Mouse (Mus musculus): ENCODE measurements around the gene Jak1. TPM values are rescaled to one million over a fixed set of nuclear protein-coding genes. Genes with fewer than 3 reads are reported as not detected.
A peak's percentile ranks its signal among the peaks of the same experiment; 100 is the strongest.

The Jak1 gene
- total RNA-seq, 2 experiments from 2014 or later: 74.9 to 79.6 TPM

DNA sequence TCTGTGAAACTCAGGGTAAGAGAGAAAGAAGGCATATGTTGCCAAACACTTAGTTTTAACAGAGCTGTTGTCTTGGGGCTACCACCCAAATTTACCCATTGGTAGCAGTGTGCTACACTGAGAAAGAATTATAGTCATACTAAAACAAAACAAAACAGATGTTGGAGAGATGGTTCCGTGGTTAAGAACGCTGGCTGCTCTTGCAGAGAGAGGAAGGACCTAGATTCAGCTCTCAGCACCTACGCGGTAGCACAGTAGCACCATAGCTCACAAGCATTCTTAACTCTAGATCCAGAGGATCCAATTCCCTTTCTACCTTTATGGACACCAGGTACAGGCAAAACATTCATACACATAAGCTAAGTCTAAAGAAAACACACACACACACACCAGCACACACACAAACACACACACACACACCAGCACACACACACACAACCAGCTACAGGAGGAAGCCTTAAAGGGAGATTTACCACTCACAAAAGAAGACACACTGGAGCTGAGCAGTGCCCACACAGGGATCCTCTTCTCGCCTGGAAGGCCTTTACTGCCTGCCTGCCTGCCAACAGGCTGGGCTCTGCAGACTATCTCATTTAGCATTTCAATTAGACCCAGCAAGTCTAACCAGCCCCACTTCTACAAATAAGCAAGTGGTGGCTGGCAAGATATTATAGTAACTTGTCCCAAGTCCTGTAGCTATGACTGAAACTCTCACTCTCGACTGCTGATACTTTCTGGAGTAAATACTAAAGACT lies 20.6 kb downstream of the Jak1 start:
- intact Hi-C loops (cut with DNase I): no loop called here
- DNase-seq: no peak

- intact Hi-C loops (cut with DNase I): no loop called here
- DNase-seq: no peak
These were observed 24.3 kb downstream of the Jak1 start for GRCm38 (mm10) chr4:101240875-101241173.

DNA sequence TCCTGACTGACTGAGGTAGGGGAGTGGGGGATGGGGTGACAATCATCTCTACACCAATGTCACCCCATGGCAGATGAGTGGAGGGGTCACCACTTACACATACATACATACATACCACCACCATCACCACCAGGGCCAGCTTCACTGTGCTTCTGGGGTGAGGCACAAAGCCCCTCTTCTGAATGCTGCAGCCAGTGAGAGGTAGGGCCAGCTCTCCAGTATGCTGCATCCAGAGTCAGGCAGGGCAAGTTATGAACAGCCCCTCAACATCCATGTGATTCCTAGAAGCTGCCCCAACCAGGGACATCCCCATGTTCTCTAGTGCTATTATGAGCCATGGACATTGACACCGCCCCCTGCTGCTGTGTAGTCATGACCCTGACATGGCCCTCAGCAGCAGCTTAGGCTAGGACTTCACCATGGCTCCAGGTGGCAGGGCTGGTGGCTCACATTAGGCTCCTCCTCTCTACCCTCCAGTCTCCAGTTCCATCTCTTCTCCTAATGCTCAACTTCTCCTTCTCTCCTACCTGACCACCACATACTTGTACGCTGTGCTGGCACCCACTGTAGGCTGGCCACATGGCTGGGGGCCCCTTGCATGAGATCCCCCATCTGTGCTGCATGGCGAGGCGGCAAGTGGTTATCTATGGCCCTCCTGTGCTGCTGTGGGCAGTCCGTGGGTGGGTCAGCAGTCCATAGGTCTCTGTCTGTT lies 24.8 kb downstream of the Jak1 start:
- no peak for DNase-seq
- intact Hi-C loops (cut with DNase I): no loop called here

DNA sequence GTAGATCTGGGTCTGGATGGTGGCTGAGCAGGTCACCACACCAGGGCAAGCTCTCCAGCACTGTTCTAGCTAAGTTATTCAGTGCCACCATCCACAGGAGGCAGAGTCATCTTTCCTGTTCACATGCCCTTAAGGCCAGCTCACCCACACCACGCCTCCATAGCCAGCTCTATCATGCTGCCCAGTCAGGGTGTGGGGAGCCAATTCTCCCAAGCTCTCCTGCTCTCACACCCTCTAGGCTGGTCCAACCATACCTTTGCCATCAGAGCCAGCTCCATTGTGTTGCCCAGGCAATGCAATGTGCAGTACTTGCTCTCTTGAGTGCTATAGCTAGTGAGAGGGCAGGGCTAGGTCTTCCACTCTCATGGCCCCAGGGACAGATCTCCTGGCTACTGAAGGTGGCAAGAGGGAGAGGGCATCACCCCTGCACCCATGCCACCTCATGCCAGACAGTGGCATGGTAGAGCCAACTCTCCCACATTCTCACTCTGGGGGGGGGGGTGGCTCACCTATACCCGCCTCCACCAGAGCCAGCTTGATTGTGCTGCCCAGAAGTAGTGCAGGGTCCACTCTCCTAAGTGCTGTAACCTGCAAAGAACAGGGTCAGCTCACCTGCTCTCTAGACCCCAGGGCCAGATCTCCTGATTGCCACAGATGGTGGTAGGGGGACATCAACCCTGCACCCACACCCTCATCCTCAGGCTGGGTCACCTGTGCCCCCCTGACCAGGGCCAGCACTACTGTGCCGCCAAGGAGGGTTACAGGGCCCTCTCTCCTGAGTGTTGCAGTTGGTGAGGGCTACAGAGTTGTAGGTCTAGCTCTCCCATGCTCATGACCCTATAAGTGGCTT lies 25.5 kb downstream of the Jak1 start:
- intact Hi-C loops (cut with DNase I): no loop called here
- DNase-seq: no peak

- intact Hi-C loops (cut with DNase I): no loop called here
- DNase-seq: no peak
These were observed 26.5 kb downstream of the Jak1 start for GRCm38 (mm10) chr4:101238589-101238988.

DNA sequence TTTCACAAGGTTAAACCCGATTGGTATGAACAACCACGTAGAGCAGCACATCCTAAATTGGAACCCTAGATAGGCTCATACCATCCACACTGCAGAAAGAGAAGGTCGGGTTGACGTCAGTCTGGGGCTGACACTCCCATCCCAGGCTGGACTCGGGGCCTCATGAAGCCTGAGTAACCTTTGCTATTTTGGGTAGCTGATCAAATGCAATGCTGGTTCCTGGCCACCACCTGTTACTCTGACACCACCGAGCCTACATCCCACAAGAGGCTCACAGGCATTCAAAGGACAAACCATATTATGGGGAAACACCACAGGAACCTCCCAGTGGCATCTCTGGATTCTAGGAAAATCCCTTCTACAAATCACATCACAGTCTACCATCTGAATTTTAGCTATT lies 28.3 kb downstream of the Jak1 start:
- no peak for DNase-seq
- intact Hi-C loops (cut with DNase I): no loop called here

DNA sequence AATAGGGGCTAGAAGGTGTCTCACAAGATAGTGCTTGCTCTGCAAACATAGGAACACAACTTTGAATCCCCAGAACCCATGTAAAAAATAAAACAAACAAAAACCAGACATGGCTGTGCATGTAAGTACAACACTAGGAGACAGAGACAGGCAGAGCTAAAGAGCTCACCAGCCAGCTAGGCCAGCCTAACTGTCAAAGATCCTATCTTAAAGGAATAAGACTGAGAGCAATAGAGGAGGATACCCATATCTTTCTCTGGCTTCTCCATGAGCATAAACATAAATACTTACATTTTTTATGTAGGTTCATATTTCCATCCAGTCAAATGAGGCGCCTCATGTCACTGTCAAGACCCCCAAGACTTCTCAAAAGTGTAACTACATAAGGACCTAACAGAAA lies 29.1 kb downstream of the Jak1 start:
- intact Hi-C loops (cut with DNase I): no loop called here
- DNase-seq: no peak

- intact Hi-C loops (cut with DNase I): no loop called here
These were observed 30.3 kb downstream of the Jak1 start for GRCm38 (mm10) chr4:101234753-101235152.

DNA sequence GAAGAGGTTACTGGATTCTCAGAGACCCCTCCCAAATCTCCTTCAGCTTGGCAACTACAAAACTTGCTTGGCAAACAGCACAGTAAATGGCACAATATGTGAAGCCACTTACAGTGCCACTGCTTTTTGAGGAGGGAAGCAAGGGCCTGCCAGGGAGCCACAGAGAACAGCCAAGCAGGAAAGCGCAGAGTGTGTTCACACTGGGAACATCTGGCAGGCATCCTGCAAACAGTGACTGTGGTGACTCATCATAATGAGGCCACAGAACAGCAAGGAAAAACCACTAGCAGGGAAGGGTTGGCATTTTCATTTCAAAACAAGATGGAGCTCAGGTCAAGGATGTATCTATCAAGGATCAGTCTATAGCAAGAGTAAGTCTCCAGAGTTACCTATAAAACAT lies 30.8 kb downstream of the Jak1 start:
- intact Hi-C loops (cut with DNase I): no loop called here
- peak; percentile 74 to 81 for DNase-seq

More at GRCm38 (mm10) chr4:101234753-101235152, 30.3 kb downstream of the Jak1 start:
- no peak for DNase-seq

DNA sequence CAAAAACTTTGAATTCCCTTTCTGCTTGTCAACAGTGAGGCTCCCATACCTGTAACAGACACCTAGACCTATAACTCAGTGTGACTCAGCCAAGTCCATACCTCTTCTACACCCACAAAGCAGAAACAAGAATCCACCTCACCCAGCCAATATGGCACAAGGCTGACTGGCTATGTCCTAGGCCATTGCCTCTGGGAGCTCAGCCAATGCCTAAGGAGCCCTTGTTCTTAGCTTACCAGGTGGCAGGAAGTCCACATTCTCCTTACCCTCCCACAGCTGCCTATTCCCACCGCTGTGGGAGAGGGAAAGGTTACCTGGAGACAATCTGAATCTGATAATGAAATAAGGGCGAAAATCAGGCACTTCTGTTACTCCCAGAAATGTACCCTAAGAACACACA lies 34.5 kb downstream of the Jak1 start:
- DNase-seq: no peak
- intact Hi-C loops (cut with DNase I): no loop called here

- intact Hi-C loops (cut with DNase I): no loop called here
These were observed 37.7 kb downstream of the Jak1 start for GRCm38 (mm10) chr4:101227398-101227797.

GRCm38 (mm10) chr4:101225984-101226383 lies 39.1 kb downstream of the Jak1 start:
- intact Hi-C loops (cut with DNase I): no loop called here
- DNase-seq: no peak

More at GRCm38 (mm10) chr4:101227398-101227797, 37.7 kb downstream of the Jak1 start:
- DNase-seq: no peak

- no peak for DNase-seq
- intact Hi-C loops (cut with DNase I): no loop called here
These were observed 44.1 kb downstream of the Jak1 start for GRCm38 (mm10) chr4:101220946-101221345.

GRCm38 (mm10) chr4:101219839-101220238 lies 45.2 kb downstream of the Jak1 start:
- intact Hi-C loops (cut with DNase I): no loop called here

DNA sequence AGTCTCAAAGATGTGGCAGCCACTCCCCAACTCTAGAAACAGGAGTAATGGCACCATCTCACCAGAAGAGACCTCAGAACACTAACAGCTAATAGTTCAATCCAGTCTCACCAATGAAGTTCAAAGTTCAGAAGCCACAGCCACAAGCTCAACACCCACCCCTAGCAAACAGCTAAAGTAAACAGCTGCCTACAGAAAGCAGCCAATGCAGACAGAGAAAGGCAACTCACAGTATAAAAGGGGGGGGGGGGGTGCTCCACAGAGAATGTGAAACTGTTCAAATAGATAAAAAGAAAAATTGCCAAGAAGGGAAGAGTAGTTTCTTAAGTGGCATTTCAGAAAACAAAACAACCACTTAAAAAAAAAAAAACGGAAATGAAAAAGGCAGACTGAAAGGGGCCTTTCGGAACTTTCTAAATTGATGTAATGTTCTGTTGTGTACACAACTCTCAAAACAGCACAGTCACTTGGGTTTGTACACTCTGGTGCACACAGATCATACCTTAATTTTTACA lies 48.0 kb downstream of the Jak1 start:
- intact Hi-C loops (cut with DNase I): no loop called here
- no peak for DNase-seq

More at GRCm38 (mm10) chr4:101219839-101220238, 45.2 kb downstream of the Jak1 start:
- no peak for DNase-seq

GRCm38 (mm10) chr4:101216286-101216685 lies 48.8 kb downstream of the Jak1 start:
- no peak for DNase-seq
- intact Hi-C loops (cut with DNase I): no loop called here

DNA sequence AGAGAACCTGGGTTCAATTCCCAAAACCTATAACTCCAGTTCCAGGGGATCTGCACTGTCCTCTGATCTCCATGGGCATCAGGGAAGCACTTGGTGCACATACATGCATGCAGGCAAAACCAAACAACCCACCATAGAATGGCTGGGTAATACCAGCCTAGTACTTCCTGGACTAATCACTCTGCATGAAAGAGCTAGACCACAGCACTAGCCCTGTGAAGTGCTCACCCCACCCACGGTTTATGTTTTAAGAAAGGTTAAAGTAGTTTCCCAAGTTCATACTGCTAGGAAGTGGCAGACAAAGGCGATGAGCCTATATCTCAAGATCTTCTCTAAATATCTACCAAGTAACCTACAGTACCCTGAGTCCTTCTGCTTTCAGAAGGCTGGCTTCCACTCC lies 51.6 kb downstream of the Jak1 start:
- intact Hi-C loops (cut with DNase I): no loop called here
- DNase-seq: no peak

DNA sequence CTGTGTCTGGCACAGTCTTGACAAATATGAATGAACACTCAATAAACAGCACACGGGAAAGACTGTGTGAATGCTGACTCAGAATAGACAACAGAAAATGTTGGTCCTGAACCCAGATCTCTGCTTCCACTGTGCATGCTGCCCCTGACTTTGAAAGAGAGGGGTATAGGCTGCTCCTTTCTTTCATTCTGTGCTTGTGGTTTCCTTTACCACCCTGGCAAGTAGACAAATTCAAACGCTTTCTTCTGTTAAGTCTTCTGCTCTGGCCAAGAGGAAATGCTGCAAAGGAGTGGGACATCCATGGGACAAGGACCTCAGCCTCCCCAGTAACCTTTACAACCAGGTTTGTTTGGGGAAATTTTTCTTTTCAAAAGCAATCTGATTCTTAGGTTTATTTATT lies 57.6 kb downstream of the Jak1 start:
- intact Hi-C loops (cut with DNase I): no loop called here
- no peak for DNase-seq

DNA sequence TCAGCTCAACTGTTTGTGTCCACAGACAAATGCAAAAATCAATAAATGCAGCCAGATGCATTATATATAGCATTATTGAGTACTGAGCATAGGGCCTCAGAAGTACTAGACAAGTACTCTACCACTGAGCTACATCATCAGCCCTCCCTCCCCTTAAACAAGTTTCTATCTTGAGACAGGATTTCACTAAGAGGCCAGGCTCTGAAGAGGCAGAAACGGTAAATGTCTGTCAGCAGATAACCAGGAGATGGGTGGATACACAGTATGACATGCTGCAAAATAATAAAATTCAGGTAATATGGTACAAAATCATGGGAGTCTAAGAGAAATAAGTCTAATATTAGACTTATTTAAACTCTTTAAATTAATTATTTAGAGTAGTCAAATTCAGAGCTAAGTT lies 61.6 kb downstream of the Jak1 start:
- no peak for DNase-seq

DNA sequence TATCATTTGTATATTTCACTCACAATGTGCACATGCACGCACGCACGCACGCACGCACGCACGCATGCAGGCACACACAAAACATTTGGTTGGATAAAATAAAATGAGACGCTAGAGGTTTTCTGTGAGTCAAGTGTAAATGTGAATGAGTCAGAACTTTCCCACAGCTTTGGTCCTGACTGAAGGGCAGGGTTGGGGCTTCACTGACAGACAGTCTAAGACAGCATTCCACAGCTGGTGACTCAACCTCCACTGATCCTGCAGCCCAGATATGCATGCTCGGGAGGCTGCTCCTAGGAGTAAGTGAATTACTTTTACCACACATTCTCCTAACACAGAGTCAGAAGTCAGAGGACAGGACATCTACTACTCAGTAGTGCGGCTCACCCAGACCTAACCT lies 62.5 kb downstream of the Jak1 start:
- intact Hi-C loops (cut with DNase I): no loop called here
- DNase-seq: no peak

More for the DNA sequence above, 61.6 kb downstream of the Jak1 start:
- intact Hi-C loops (cut with DNase I): no loop called here

GRCm38 (mm10) chr4:101199433-101200081 lies 65.5 kb downstream of the Jak1 start:
- no peak for DNase-seq
- intact Hi-C loops (cut with DNase I): no loop called here
